Mouse (Mus musculus) hindbrain, embryonic 16.5 days (tissue): ENCODE data around the gene Actb. TPM values are rescaled to one million over a fixed set of nuclear protein-coding genes. Genes with fewer than 3 reads are reported as not detected.

Experiments
- ATAC-seq: fragments of 200-750 bp; cut with Nextera tagmentation; 2 replicates; pipeline ENCODE4 v1.8.0; 2017; ENCODE audit warnings: moderate TSS enrichment, moderate library complexity
- H3K27ac ChIP-seq: fragments of 300-500 bp; sonication (generic); 2 replicates; pipeline ENCODE4 v1.5.1; 2014; ENCODE audit warnings: low read depth, mild to moderate bottlenecking, control low read depth, low read length, moderate library complexity
- H3K27me3 ChIP-seq: fragments of 300-500 bp; sonication (generic); replicated peaks from 2 replicates; pipeline ENCODE4 v1.6.1; 2014; ENCODE audit warnings: low read length; ENCODE audit not compliant: control insufficient read depth, insufficient read depth
- H3K36me3 ChIP-seq: fragments of 300-500 bp; sonication (generic); 2 replicates; pipeline ENCODE4 v1.6.1; 2014; ENCODE audit warnings: mild to moderate bottlenecking, low read length, moderate library complexity, mixed read lengths; ENCODE audit not compliant: control insufficient read depth, insufficient read depth
- H3K4me1 ChIP-seq: fragments of 300-500 bp; sonication (generic); 2 replicates; pipeline ENCODE4 v1.6.1; 2014; ENCODE audit warnings: low read depth, low read length; ENCODE audit not compliant: control insufficient read depth, insufficient read depth
- H3K4me2 ChIP-seq: fragments of 300-500 bp; sonication (generic); 2 replicates; pipeline ENCODE4 v1.6.1; 2014; ENCODE audit warnings: mild to moderate bottlenecking, low read length, control low read depth, moderate library complexity
- H3K4me3 ChIP-seq: fragments of 300-500 bp; sonication (generic); 2 replicates; pipeline ENCODE4 v1.5.1; 2014; ENCODE audit warnings: mild to moderate bottlenecking, low read length, control low read depth, moderate library complexity
- H3K9ac ChIP-seq: fragments of 300-500 bp; sonication (generic); 2 replicates; pipeline ENCODE4 v1.6.1; 2014; ENCODE audit warnings: low read depth, mild to moderate bottlenecking, control low read depth, low read length, moderate library complexity
- H3K9me3 ChIP-seq: fragments of 300-500 bp; sonication (generic); 2 replicates; pipeline ENCODE4 v1.6.1; 2014; ENCODE audit warnings: mild to moderate bottlenecking, low read length, moderate library complexity; ENCODE audit not compliant: control insufficient read depth
- WGBS: fragments of 180-500 bp; shearing (Covaris S2); extraction: QIAGEN DNeasy Blood & Tissue Kit; methylation state at CpG from one replicate; pipeline ENCODE4 v1.1.7; 2014; 5-methylcytosine and 5-hydroxymethylcytosine counted together
- polyA plus RNA-seq: library from polyadenylated mRNA; unstranded; fragments of >200 nt; fragmentation: Nextera tagmentation; extraction: Ambion mirVana; gene quantifications from 2 replicates; pipeline ENCODE4 v1.2.1, GENCODE M21; 2015

Actb gene
- polyA plus RNA-seq, 1 experiment from 2014 or later: 11,512 TPM

DNA sequence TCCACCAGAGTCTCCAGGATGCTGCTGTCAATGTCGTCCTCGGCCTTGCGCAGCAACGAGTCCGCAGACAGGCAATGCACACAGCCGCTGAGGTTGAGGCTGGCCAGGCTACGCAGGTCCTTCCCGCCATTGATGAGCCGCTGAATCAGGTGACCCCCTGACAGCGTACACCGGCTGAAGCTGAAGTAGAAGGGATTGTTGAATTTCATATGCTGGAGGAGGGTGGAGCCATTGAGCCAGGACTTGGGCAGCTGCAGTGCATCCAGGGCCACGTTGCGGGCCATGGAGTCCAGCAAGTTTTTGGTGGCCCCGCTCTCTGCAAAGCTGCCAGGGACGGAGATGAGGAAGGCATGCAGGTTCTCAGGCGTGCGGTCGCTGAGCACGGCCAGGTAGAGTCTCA, 20.4 kb downstream of the Actb start:
- no peak for ATAC-seq
- Histone ChIP-seq H3K36me3 (peaks cover 27% of the 10 kb centered on the region), H3K4me2 (no peak overlapping the region), H3K9me3 (no peaks in the 10 kb centered on the region), H3K27me3 (no peaks in the 10 kb centered on the region), H3K4me1 (peaks cover 7% of the 10 kb centered on the region), H3K4me3 (no peak overlapping the region), H3K27ac (no peak overlapping the region), H3K9ac (no peak overlapping the region)
- WGBS: 98% methylated on average over 19 of the region's 19 CpGs

DNA sequence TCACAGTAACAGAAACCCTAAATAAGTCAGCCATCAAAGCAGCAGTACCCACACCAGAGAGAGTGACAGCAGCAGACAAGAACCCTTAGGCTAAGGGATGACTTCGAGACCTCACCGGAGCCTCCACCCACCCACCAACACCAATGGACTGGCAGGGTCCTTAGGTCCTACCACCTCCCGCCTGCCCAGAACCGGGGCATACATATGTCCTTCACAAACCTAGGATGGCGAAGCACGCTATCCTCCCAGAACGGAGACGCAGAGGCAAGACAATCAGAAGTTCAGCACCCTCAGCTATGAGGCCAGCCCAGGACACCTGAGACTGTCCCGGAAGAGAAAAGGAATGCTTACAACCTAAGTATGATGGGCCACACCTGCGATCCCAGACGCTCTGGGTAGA, 24.1 kb downstream of the Actb start:
- peaks cover 30% of the 10 kb centered on the region for H3K36me3 ChIP-seq

GRCm38 (mm10) chr5:142881936-142882335, 24.6 kb downstream of the Actb start:
- Histone ChIP-seq H3K27me3 (no peaks in the 10 kb centered on the region), H3K4me1 (peaks cover 24% of the 10 kb centered on the region), H3K27ac (no peak overlapping the region), H3K4me2 (no peak overlapping the region), H3K9me3 (no peaks in the 10 kb centered on the region), H3K9ac (peak overlapping the region; percentile 39; the same call in 1 of the 2 replicates), H3K4me3 (no peak overlapping the region), H3K36me3 (peaks cover 29% of the 10 kb centered on the region)
- ATAC-seq: no peak
- WGBS: 83% methylated on average over 8 of the region's 8 CpGs

More for the DNA sequence above, 24.1 kb downstream of the Actb start:
- Histone ChIP-seq H3K4me3 (no peak overlapping the region), H3K9ac (no peak overlapping the region), H3K27ac (no peak overlapping the region), H3K4me2 (no peak overlapping the region), H3K9me3 (no peaks in the 10 kb centered on the region), H3K4me1 (peaks cover 20% of the 10 kb centered on the region), H3K27me3 (no peaks in the 10 kb centered on the region)
- ATAC-seq: no peak
- WGBS: 93% methylated on average over 11 of the region's 11 CpGs

- H3K27me3 ChIP-seq: no peaks in the 10 kb centered on the region
- no peak for ATAC-seq
- no peak overlapping the region for H3K4me3 ChIP-seq
- peak overlapping the region; percentile 3 for H3K27ac ChIP-seq
- H3K36me3 ChIP-seq: peaks cover 19% of the 10 kb centered on the region
- no peak overlapping the region; the same call in 1 of the 2 replicates for H3K4me2 ChIP-seq
- H3K4me1 ChIP-seq: peaks cover 25% of the 10 kb centered on the region
- 18% methylated on average over 13 of the region's 13 CpGs for WGBS
- peak overlapping the region; percentile 39 for H3K9ac ChIP-seq
- no peaks in the 10 kb centered on the region for H3K9me3 ChIP-seq
Observed at GRCm38 (mm10) chr5:142880806-142881516, 25.6 kb downstream of the Actb start.

GRCm38 (mm10) chr5:142880246-142880645, 26.3 kb downstream of the Actb start:
- Histone ChIP-seq H3K36me3 (peaks cover 15% of the 10 kb centered on the region), H3K27me3 (no peaks in the 10 kb centered on the region), H3K4me2 (no peak overlapping the region), H3K4me1 (peaks cover 25% of the 10 kb centered on the region), H3K27ac (peak overlapping the region; percentile 5; the same call in 1 of the 2 replicates), H3K4me3 (no peak overlapping the region), H3K9ac (peak overlapping the region; percentile 29), H3K9me3 (no peaks in the 10 kb centered on the region)
- 73% methylated on average over 6 of the region's 6 CpGs for WGBS
- ATAC-seq: no peak

- Histone ChIP-seq H3K4me1 (peaks cover 25% of the 10 kb centered on the region), H3K9ac (peak overlapping the region; percentile 29)
Observed at GRCm38 (mm10) chr5:142879318-142880175, 27.0 kb downstream of the Actb start.

GRCm38 (mm10) chr5:142878570-142878969, 28.0 kb downstream of the Actb start:
- Histone ChIP-seq H3K4me1 (peaks cover 25% of the 10 kb centered on the region), H3K36me3 (peaks cover 6% of the 10 kb centered on the region; the same call in 1 of the 2 replicates), H3K4me2 (no peak overlapping the region), H3K9ac (no peak overlapping the region), H3K4me3 (no peak overlapping the region), H3K27me3 (no peaks in the 10 kb centered on the region), H3K9me3 (no peaks in the 10 kb centered on the region), H3K27ac (no peak overlapping the region)
- ATAC-seq: no peak
- WGBS: 83% methylated on average over 15 of the region's 15 CpGs

More at GRCm38 (mm10) chr5:142879318-142880175, 27.0 kb downstream of the Actb start:
- peaks cover 8% of the 10 kb centered on the region for H3K36me3 ChIP-seq
- ATAC-seq: peak; percentile 67; the same call in 1 of the 2 replicates
- H3K4me2 ChIP-seq: no peak overlapping the region
- H3K27ac ChIP-seq: no peak overlapping the region
- 59% methylated on average over 8 of the region's 8 CpGs for WGBS
- no peak overlapping the region for H3K4me3 ChIP-seq
- H3K27me3 ChIP-seq: no peaks in the 10 kb centered on the region
- H3K9me3 ChIP-seq: no peaks in the 10 kb centered on the region

DNA sequence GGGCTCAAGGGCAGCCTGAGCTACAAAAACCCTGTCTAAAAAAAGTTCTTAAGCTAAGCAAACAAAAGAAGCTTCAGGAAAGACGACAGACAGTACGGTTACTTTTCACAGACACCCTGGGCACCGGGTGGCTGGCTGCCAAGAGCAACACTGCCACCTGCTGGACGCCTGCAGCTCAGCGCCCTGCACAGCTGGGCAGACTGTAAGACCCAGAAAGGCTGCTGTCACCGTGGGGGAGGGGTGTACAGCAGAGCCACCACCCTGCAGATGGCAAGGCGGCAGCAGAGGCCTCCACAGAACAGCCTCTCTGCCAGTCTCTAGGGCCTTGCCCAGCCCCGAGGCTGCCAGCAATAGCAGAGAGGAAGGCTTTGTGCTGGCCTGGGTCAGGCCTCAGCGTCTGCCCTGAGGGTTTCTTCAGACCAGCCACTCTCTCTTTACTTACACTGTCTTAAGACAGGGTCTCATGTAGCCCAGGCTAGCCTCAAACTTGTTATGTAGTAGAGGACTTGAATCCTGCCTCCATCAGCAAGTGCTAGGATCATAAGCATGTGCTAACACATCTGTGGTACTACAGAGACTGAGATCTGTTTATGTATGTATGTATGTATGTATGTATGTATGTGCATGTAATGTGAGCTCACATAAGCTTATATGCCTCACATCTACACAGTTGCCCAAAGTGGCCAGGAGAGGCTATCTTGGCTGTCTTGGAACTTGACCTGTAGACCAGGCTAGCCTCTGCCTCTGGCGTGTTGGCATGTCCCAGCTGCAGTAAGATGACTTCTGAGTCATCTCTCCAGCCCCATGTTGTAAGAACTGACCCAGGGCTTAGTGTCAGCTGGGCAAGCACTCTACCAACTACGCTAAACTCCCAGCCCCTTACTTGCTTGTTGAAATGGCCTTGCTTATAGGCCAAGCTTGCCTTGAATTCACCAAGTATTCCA, 28.9 kb downstream of the Actb start:
- no peaks in the 10 kb centered on the region for H3K27me3 ChIP-seq
- peak; percentile 82 for ATAC-seq
- H3K27ac ChIP-seq: 0 out of 2 replicates have a peak overlapping the region, but pooled peaks have one; percentile 21
- H3K36me3 ChIP-seq: peaks cover 6% of the 10 kb centered on the region; the same call in 1 of the 2 replicates
- no peaks in the 10 kb centered on the region for H3K9me3 ChIP-seq
- H3K4me2 ChIP-seq: no peak overlapping the region
- peak overlapping the region; percentile 13; the same call in 1 of the 2 replicates for H3K9ac ChIP-seq
- WGBS: 29% methylated on average over 9 of the region's 11 CpGs
- no peak overlapping the region for H3K4me3 ChIP-seq
- peaks cover 25% of the 10 kb centered on the region for H3K4me1 ChIP-seq
